Mouse (Mus musculus) left cerebral cortex, adult 2 months (tissue): ENCODE measurements around the gene Olfr432. TPM values are rescaled to one million over a fixed set of nuclear protein-coding genes. Genes with fewer than 3 reads are reported as not detected.
A peak's percentile ranks its signal among the peaks of the same experiment; 100 is the strongest.

ENCODE experiments used
- DNase-seq, 2 experiments: peaks; one replicate each; pipeline ENCODE4 v3.0.0; 2021 to 2022; ENCODE audit warnings: low spot score in 2 of 2, mixed read lengths in 1 of 2; ENCODE audit errors: extremely low spot score in 1 of 2
- H3K27ac ChIP-seq: fragments of 200-600 bp; 2 replicates; pipeline ENCODE4 v1.8.1; 2022
- H3K4me3 ChIP-seq: fragments of 200-600 bp; 2 replicates; pipeline ENCODE4 v1.8.1; 2022
- CTCF ChIP-seq: fragments of 200-600 bp; IDR thresholded peaks from 2 replicates; pipeline ENCODE4 v1.8.1; 2022; ENCODE audit warnings: antibody characterized with exemption, mild to moderate bottlenecking, moderate library complexity
- intact Hi-C: fragments of 180-260 bp; cut with DNase I; formaldehyde crosslinking; loops from one replicate; pipeline ENCODE4 v1.15.1; 2025
- total RNA-seq, 2 experiments: library from RNA; stranded (reverse); gene quantifications; 2 replicates each; pipeline ENCODE4 v1.2.3; 2021

The Olfr432 gene
- total RNA-seq, 2 experiments from 2014 or later, result not detected

GRCm38 (mm10) chr1:174051515-174051914 is 2.5 kb downstream of the Olfr432 start:
- intact Hi-C loops, result no loop called here
- no peak for TF ChIP-seq CTCF
- Histone ChIP-seq H3K4me3 (no peak overlapping the region), H3K27ac (no peak overlapping the region)
- no peak for DNase-seq

GRCm38 (mm10) chr1:174051931-174052536 is 3.0 kb downstream of the Olfr432 start:
- no peak for TF ChIP-seq CTCF
- DNase-seq, result no peak

DNA sequence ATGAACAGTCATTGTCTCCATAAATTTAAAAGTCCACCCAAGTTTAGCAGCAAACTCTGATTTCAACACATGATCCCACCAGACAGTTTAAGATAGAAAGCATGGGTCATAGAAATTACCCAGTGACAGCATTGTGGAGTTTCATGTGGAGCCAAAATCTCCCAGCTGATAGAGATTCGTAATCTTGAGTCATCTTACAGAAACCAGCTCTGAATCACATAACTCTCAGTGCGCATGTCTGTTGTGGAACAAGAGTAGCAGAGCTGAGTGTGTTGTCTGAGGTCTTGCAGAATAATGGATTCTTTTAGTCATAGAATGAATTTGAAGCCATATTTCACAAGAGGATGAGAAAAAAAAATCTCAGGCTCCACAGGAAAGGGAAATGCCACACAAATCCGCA is 4.0 kb downstream of the Olfr432 start:
- DNase-seq, result no peak
- no peak for TF ChIP-seq CTCF
- intact Hi-C loops, result no loop called here
- Histone ChIP-seq H3K27ac (no peak overlapping the region), H3K4me3 (no peak overlapping the region)

More at GRCm38 (mm10) chr1:174051931-174052536, 3.0 kb downstream of the Olfr432 start:
- intact Hi-C loops, result no loop called here
- no peak overlapping the region for H3K4me3 ChIP-seq
- H3K27ac ChIP-seq, result no peak overlapping the region

GRCm38 (mm10) chr1:174055248-174055647 is 6.2 kb downstream of the Olfr432 start:
- TF ChIP-seq CTCF, result no peak
- Histone ChIP-seq H3K27ac (no peak overlapping the region), H3K4me3 (no peak overlapping the region)
- DNase-seq, result no peak
- intact Hi-C loops, result no loop called here

- no peak for DNase-seq
- intact Hi-C loops, result no loop called here
- H3K4me3 ChIP-seq, result no peak within 1 kb of the TSS
- no peak for TF ChIP-seq CTCF
- no peak within 1 kb of the TSS for H3K27ac ChIP-seq
Measured at GRCm38 (mm10) chr1:174066305-174066704, 17.3 kb downstream of the Olfr432 start, which contains the start of gene Olfr430. Gene Olfr430, plus strand, starts transcription at chr1:174066605.

DNA sequence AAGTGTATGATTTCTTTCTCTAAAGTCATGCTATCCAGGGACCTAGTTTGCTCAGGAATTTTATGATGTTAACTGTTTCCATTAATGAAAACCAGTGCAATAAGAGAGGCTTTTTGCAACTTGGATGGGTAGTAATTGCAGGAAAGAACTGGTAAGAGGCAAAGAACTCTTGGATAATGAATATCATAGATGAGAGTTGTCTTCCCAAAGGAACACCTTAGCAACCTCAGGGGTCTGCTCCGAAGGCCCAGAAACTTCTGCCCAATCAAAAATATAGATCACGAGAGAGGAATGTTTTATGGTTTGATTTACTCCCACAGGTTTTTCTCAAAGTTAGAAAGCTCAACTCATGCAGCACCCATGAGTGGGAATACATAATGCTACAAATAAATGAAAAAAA is 35.0 kb downstream of the Olfr432 start, which contains the start of gene Olfr429:
Olfr429 (plus strand) TSS at position 301 of the 400 bp plus-strand sequence.
- Histone ChIP-seq H3K4me3 (no peak within 1 kb of the TSS), H3K27ac (no peak within 1 kb of the TSS)
- intact Hi-C loops, result no loop called here
- no peak for TF ChIP-seq CTCF
- no peak for DNase-seq

GRCm38 (mm10) chr1:174096591-174096990 is 47.6 kb downstream of the Olfr432 start, which contains the start of gene Olfr427:
Gene Olfr427, plus strand, starts transcription at chr1:174096891.
- TF ChIP-seq CTCF, result no peak
- intact Hi-C loops, result no loop called here
- Histone ChIP-seq H3K27ac (no peak within 1 kb of the TSS), H3K4me3 (no peak within 1 kb of the TSS)
- no peak for DNase-seq

DNA sequence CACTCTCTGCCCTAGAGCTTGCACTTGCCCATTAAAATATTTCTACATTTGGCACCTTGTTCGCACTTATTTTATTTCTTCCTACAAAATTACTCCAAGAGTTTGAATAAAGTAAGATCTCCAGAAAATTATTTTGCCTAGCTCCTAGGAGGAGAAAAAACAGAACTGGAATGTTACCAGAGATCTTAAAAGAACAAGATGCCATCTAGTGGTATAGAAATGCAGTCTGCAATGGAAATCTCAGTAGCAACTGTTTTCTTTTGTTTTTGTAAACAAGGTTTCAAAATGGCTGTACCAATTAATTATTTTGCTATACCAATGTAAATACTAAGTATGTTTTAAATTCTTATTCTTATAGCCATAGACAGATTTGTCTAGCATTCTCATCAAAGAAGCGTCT is 54.7 kb downstream of the Olfr432 start:
- intact Hi-C loops, result loop anchor here (5.0 kb wide), 1 partner anchor 246 kb away; no protein-coding TSS in a partner anchor
- TF ChIP-seq CTCF, result peak; percentile 73

More for the DNA sequence above, 54.7 kb downstream of the Olfr432 start:
- no peak overlapping the region for H3K4me3 ChIP-seq
- H3K27ac ChIP-seq, result no peak overlapping the region
- DNase-seq, result no peak

Other genes starting within 250 kb of the Olfr432 start
- gene Ifi211, start 136.2 kb upstream of the Olfr432 start, total RNA-seq, result not detected
- gene Mndal, start 106.7 kb upstream of the Olfr432 start, total RNA-seq, result 1 to 10 TPM; 1.5 to 2.3 TPM
- under 1 TPM; 0.30 to 0.70 TPM for gene Ifi203, start 106.5 kb upstream of the Olfr432 start, total RNA-seq
- not detected for gene Ifi202b, start 66.5 kb upstream of the Olfr432 start, total RNA-seq
- not detected for gene Ifi205, start 17.4 kb upstream of the Olfr432 start, total RNA-seq
- gene Olfr433, start 8.5 kb upstream of the Olfr432 start, total RNA-seq, result not detected
- not detected for gene Olfr430, start 17.4 kb downstream of the Olfr432 start, total RNA-seq
- gene Olfr429, start 35.1 kb downstream of the Olfr432 start, total RNA-seq, result not detected
- not detected for gene Olfr427, start 47.7 kb downstream of the Olfr432 start, total RNA-seq
- not detected for gene Olfr231, start 72.0 kb downstream of the Olfr432 start, total RNA-seq
- gene Olfr424, start 82.3 kb downstream of the Olfr432 start, total RNA-seq, result not detected
- gene Olfr420, start 106.4 kb downstream of the Olfr432 start, total RNA-seq, result not detected
- under 1 TPM; 0.05 to 0.07 TPM for gene Spta1, start 123.6 kb downstream of the Olfr432 start, total RNA-seq
- not detected for gene Olfr419, start 202.9 kb downstream of the Olfr432 start, total RNA-seq